In the genomic region with DNA sequence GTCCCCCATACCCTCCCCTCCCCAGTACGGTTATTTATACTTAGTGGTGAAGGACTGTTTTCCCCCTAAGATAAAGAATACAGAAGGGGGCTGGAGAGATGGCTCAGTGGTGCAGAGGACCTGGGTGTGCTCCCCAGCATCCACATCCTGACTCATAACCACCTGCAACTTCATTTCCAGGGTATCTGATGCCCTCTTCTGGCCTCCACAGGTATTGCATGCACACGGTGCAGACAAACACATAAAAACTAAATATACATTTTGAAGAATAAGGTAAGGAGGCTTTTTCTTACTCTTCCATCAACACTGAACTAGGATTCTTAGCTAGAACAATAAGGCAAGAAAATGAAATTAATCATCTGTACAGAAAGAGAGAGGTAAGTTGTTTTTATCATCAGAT, we compare ENCODE assay signal across 16 mouse cellular contexts.
DNase-seq lines count a peak whose midpoint lies in the region; ATAC-seq and TF ChIP-seq lines count a peak whose summit lies in the region.
"Had no signal": no experiment of that assay in that cellular context is flagged by ENCODE, and none has a peak within 500 bp of the region (broad histone marks: within the 10 kb centered on the region; RNA-seq: fewer than 3 reads in every experiment).

No protein-coding gene starts in this region.

- no peaks in the 10 kb centered on the region; the same call in 1 of the 2 replicates for H3K4me1 ChIP-seq in heart, adult 2 months (ENCODE audit: control insufficient read depth, insufficient read depth, low read length)
- H3K4me1 ChIP-seq in liver, postnatal 0 days (ENCODE audit: insufficient read depth), result peaks cover 4% of the 10 kb centered on the region; the same call in 1 of the 2 replicates
- H3K4me1 ChIP-seq in liver, embryonic 12.5 days, result no peaks in the 10 kb centered on the region
- H3K4me1 ChIP-seq in forebrain, embryonic 11.5 days (replicated peaks; ENCODE audit: control insufficient read depth, insufficient read depth, low read length), result no peaks in the 10 kb centered on the region

- peak; percentile 49 for TF ChIP-seq CTCF in heart, adult 2 months (IDR thresholded peaks at IDR 0.05)
- TF ChIP-seq CTCF in liver, postnatal 0 days (IDR thresholded peaks at IDR 0.05; ENCODE audit: low read depth), result peak; percentile 54

- no peak for DNase-seq in heart, adult 2 months
- DNase-seq in heart, postnatal 14 days, result no peak
- no peak for DNase-seq in liver, postnatal 0 days
- peak; percentile 53 for DNase-seq in ES-CJ7 (ENCODE audit: low read depth, low spot score)
- DNase-seq in induced T-regulatory cell, adult 2 months (ENCODE audit: low read depth), result peak; percentile 4
- no peak for DNase-seq in embryo, embryonic 11 days
- no peak for DNase-seq in forebrain, embryonic 11.5 days (ENCODE audit: low spot score)
- DNase-seq: adrenal gland, postnatal 25 days; cerebellum, postnatal 25 days; heart, adult 18-20 months; kidney, postnatal 14 days; thymus, adult 18-20 months had no signal

- ATAC-seq in liver, postnatal 0 days, result no peak
- ATAC-seq in liver, embryonic 12.5 days, result no peak
- ATAC-seq in forebrain, embryonic 11.5 days (replicated peaks; ENCODE audit: low FRiP score), result no peak

- intact Hi-C loops in heart, adult 2 months (cut with DNase I), result no loop called here
- intact Hi-C loops in heart, postnatal 14 days (cut with DNase I), result no loop called here

- WGBS in heart, adult 2 months, result 93% methylated on average over 2 of the region's 2 CpGs
- WGBS in liver, postnatal 0 days (ENCODE audit: insufficient replicate concordance), result 88% methylated on average over 2 of the region's 2 CpGs
- WGBS in liver, embryonic 12.5 days (ENCODE audit: insufficient replicate concordance), result 91% methylated on average over 2 of the region's 2 CpGs
- 98% methylated on average over 2 of the region's 2 CpGs for WGBS in forebrain, embryonic 11.5 days

- no peak overlapping the region for H3K4me3 ChIP-seq in heart, adult 2 months
- H3K4me3 ChIP-seq in liver, postnatal 0 days (ENCODE audit: low read depth, low read length), result no peak overlapping the region
- H3K4me3 ChIP-seq in liver, embryonic 12.5 days, result no peak overlapping the region
- H3K4me3 ChIP-seq in forebrain, embryonic 11.5 days (ENCODE audit: low read depth, low read length), result no peak overlapping the region
- H3K4me3 ChIP-seq: embryonic facial prominence, embryonic 12.5 days; limb, embryonic 10.5 days; lung, embryonic 15.5 days had no signal

- no peak for TF ChIP-seq POLR2A in heart, adult 2 months (IDR thresholded peaks at IDR 0.05; ENCODE audit: insufficient read depth, low read depth, low read length)

- no peaks in the 10 kb centered on the region for H3K36me3 ChIP-seq in heart, adult 2 months (ENCODE audit: control insufficient read depth, insufficient read depth, low read length)
- no peaks in the 10 kb centered on the region for H3K36me3 ChIP-seq in liver, postnatal 0 days (replicated peaks; ENCODE audit: insufficient read depth, low read length)
- H3K36me3 ChIP-seq in liver, embryonic 12.5 days, result no peaks in the 10 kb centered on the region
- no peaks in the 10 kb centered on the region for H3K36me3 ChIP-seq in forebrain, embryonic 11.5 days (ENCODE audit: control insufficient read depth, insufficient read depth, low read length)
- H3K36me3 ChIP-seq: lung, embryonic 15.5 days had no signal

- H3K9ac ChIP-seq in heart, adult 2 months (ENCODE audit: low read depth, low read length), result no peak overlapping the region
- no peak overlapping the region for H3K9ac ChIP-seq in liver, postnatal 0 days (replicated peaks)
- H3K9ac ChIP-seq in liver, embryonic 12.5 days, result no peak overlapping the region
- H3K9ac ChIP-seq in forebrain, embryonic 11.5 days (ENCODE audit: low read length), result no peak overlapping the region
- H3K9ac ChIP-seq: embryonic facial prominence, embryonic 12.5 days; lung, embryonic 15.5 days had no signal

- no peak for TF ChIP-seq EP300 in heart, adult 2 months (IDR thresholded peaks at IDR 0.05; ENCODE audit: insufficient read depth, low read depth, low read length)
- TF ChIP-seq EP300 in liver, postnatal 0 days (IDR thresholded peaks at IDR 0.05; ENCODE audit: low read depth), result no peak

- no peaks in the 10 kb centered on the region for H3K79me2 ChIP-seq in heart, adult 2 months (replicated peaks; ENCODE audit: control insufficient read depth, insufficient read depth, low read length)

- no peaks in the 10 kb centered on the region for H3K27me3 ChIP-seq in heart, adult 2 months (ENCODE audit: control insufficient read depth, insufficient read depth, low read length)
- H3K27me3 ChIP-seq in liver, postnatal 0 days (ENCODE audit: insufficient read depth, low read length), result no peaks in the 10 kb centered on the region
- H3K27me3 ChIP-seq in liver, embryonic 12.5 days (replicated peaks), result no peaks in the 10 kb centered on the region
- no peaks in the 10 kb centered on the region for H3K27me3 ChIP-seq in forebrain, embryonic 11.5 days (ENCODE audit: control insufficient read depth, insufficient read depth, low read length)
- H3K27me3 ChIP-seq: embryonic facial prominence, embryonic 12.5 days; lung, embryonic 15.5 days had no signal

- no peak overlapping the region for H3K27ac ChIP-seq in heart, adult 2 months
- H3K27ac ChIP-seq in liver, postnatal 0 days (ENCODE audit: low read depth), result no peak overlapping the region
- no peak overlapping the region for H3K27ac ChIP-seq in liver, embryonic 12.5 days
- no peak overlapping the region for H3K27ac ChIP-seq in forebrain, embryonic 11.5 days (ENCODE audit: low read depth, low read length)
- H3K27ac ChIP-seq: embryonic facial prominence, embryonic 12.5 days; limb, embryonic 10.5 days; lung, embryonic 15.5 days had no signal

- H3K4me2 ChIP-seq in liver, postnatal 0 days (ENCODE audit: low read depth, low read length), result no peak overlapping the region
- no peak overlapping the region for H3K4me2 ChIP-seq in liver, embryonic 12.5 days
- no peak overlapping the region for H3K4me2 ChIP-seq in forebrain, embryonic 11.5 days (ENCODE audit: low read depth, low read length, severe bottlenecking)
- H3K4me2 ChIP-seq: embryonic facial prominence, embryonic 12.5 days; lung, embryonic 15.5 days had no signal

- H3K9me3 ChIP-seq in liver, postnatal 0 days (ENCODE audit: low read length), result no peaks in the 10 kb centered on the region
- H3K9me3 ChIP-seq in liver, embryonic 12.5 days (replicated peaks), result 0 out of 2 replicates have a peak, but pooled peaks cover 3% of the 10 kb centered on the region
- no peaks in the 10 kb centered on the region for H3K9me3 ChIP-seq in forebrain, embryonic 11.5 days (ENCODE audit: control insufficient read depth, low read length)
- H3K9me3 ChIP-seq: embryonic facial prominence, embryonic 12.5 days; limb, embryonic 10.5 days had no signal

Comparison
In these comparisons a context has a peak if more than half of its experiments do, and no peak if none do; other contexts are left out.
1. DNase-seq: peak in ES-CJ7 (single experiment) and induced T-regulatory cell, adult 2 months (single experiment); none in heart, adult 2 months (0 of 2), heart, postnatal 14 days (0 of 2), liver, postnatal 0 days (single experiment), embryo, embryonic 11 days (single experiment) and forebrain, embryonic 11.5 days (single experiment).